Mouse (Mus musculus) 416B (cell line): Measurements from ENCODE around the gene Kcnt1.
A peak's percentile ranks its signal among the peaks of the same experiment; 100 is the strongest.

Source experiments
- DNase-seq: peaks from one replicate; pipeline ENCODE4 v3.0.0; 2011; ENCODE audit warnings: low read depth

Kcnt1 gene

GRCm38 (mm10) chr2:25878516-25878915 lies 15.0 kb downstream of the Kcnt1 start:
- no peak for DNase-seq

DNA sequence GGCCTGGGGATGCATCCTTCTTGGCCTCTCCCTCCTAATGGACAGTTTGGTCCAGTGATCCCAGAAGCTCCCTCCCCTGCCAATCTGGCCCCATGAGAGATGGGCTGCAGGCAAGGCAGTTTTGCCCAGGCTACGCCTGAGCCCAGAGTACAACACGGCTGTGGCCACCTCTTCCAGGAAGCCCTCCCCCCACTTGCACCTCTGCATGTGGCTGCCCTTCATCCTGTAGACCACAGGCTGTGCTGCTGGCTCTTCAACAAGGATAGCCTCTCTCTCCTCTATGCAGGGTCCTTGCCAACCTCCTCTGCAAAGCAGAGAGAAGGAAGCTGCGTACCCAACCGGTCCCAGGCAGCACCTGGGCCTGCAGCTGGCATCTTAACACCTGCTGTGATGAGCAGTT lies 15.5 kb downstream of the Kcnt1 start:
- no peak for DNase-seq

DNA sequence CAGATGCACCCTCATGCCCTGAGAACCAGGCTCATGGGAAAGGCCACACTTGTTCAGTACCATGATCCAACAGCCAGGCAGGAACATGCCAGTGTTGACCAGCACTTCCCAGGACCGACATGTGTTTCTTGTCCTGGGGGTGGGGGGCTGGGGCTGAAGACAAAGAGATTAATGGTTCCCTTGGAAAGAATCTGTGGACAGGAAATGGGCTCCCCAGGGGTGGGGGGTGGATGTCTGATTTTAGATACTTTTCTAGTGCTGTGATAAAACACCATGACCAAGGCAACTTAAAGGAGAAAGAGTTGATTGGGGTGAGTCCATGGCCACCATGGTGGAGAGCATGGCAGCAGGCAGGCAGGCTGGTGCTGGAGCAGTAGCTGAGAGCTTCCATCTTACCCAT lies 18.7 kb downstream of the Kcnt1 start:
- no peak for DNase-seq

GRCm38 (mm10) chr2:25884756-25885155 lies 21.2 kb downstream of the Kcnt1 start:
- no peak for DNase-seq

- no peak for DNase-seq
Observed at GRCm38 (mm10) chr2:25887226-25887625, 23.7 kb downstream of the Kcnt1 start.

DNA sequence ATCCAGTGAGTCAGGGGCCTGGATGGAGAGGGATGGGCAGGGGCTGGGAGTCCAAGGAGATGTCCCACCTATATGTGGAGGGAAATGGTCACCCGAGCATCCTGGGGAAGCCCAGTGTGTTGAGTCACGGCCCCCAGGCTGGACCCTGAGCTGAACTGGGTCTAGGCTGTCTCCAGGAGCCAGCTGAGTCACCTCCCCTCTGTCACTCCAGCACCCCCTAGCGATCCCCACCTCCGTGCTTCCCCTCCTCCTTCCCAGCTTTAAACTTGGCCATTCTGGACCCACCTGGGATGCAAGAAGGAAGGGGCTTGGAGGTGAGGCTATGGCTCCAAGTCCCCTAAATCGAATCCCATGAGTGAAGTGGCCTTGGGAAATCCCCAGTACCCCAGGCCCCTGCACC lies 24.6 kb downstream of the Kcnt1 start:
- peak; percentile 24 for DNase-seq

DNA sequence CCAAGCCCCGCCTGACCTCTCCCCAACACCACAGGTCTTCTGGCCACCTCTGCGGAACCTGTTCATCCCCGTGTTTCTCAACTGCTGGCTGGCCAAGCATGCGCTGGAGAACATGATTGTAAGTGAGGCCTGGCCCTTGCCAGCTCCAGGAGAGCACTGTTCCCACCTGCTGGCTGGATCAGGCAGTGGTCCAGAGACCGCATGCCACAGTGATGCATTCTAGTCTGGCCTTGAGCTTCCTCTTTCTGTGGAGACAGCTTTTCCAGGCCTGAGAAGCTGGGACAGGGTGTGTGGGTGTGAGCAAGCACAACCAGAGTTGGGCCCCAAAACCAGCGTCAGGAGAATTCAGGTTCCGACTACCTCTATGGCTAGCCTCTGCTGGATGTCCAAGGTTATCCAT lies 28.9 kb downstream of the Kcnt1 start:
- DNase-seq = peak; percentile 37

DNA sequence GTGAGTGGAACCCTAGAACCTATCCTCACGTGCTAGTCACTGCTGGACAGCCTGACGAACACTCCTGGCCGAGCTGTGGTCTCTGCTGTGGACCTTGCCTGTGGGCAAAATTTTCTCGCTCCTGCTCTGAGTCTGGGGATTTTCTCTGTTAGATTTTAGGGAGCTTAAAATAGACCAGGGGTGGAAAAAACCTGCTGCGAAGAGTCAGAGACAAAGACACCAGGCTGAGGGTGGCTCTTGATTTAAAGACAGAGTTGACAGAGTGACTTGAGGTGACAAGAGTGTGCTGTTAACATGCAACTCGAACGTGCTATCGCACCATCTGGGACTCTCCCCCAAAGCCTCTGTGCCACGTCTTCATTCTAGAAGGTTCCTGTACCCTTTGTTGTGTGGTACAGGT lies 35.4 kb downstream of the Kcnt1 start:
- no peak for DNase-seq

DNA sequence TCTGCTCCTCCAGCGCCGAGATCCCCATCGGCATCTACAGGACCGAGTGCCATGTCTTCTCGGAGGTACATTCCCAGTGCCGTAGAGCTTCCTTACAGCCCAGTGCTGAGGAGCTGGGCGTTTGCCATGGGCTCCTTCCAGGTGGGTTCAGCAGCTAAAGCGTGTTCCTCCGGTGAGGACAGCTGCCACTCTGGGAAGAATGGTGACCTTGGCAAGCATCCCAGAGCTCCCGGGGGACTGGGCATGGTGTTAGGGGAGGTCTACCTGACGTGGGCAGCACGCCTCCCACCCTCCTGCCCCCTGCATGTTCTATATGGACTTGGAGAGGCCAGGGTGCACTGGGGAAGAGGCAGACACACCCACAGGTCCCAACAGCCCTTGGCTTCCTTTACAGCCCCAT lies 46.3 kb downstream of the Kcnt1 start:
- DNase-seq = no peak

GRCm38 (mm10) chr2:25913247-25913646 lies 49.7 kb downstream of the Kcnt1 start:
- DNase-seq = peak; percentile 87

DNA sequence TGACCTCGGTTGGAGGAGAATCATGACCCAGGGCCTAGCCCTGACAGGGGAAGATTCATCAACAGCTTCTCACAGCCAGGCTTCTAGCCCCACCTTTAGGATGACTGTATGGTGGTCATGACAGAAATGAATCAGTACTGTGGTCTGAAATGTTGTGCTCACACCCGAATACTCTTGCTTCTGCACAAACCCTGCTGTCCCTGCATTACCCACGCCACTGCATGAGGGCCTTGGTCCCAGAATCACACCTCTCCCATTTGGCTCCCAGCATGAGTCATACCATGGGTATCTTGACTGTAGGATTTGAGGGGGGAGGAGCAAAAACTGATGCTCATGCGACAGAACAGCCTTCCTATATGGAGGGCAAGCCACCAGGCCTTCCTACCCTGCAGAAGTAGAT lies 50.7 kb downstream of the Kcnt1 start:
- peak; percentile 37 for DNase-seq

GRCm38 (mm10) chr2:25914821-25915220 lies 51.3 kb downstream of the Kcnt1 start:
- DNase-seq = no peak

- no peak for DNase-seq
Observed at GRCm38 (mm10) chr2:25918408-25918807, 54.9 kb downstream of the Kcnt1 start.

- DNase-seq = no peak
Observed at GRCm38 (mm10) chr2:25919972-25920371, 56.4 kb downstream of the Kcnt1 start.

DNA sequence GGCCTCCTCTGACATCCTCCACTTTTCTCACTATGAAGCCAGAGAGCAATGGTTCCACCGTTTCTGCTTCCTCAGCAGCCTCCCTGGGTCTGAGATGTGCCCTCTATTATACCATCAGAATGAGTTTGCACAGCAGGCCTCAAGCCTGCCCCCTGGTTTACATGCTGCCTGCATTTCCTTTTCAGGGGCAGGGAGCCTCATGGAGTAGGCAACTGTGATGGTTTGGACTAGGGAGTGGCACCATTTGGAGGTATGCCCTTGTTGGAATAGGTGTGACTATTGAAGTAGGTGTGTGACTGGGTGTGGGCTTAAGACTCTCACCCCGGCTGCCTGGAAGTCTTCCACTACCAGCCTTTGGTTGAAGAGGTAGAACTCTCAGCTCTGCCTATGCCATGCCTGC lies 60.3 kb downstream of the Kcnt1 start:
- no peak for DNase-seq

DNA sequence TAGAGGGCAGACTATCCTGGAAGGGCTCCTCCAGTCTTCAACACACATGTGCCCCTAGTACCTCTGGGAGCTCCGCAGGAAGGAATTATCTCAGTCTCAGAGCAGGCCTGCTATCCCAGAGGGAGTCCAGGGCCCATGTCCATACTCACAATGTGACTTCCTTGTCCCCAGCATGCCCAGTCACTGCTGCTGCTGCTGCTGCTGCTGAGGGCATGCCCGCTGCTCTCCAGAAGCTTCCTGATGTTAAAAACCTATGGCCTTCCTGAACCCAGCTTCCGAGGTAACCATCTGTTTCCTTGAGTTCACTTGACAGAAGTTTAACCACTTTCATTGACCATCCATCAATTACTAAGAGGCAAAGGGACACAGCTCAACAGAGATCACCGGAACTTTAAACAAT lies 61.4 kb downstream of the Kcnt1 start:
- no peak for DNase-seq

- no peak for DNase-seq
Observed at GRCm38 (mm10) chr2:25927821-25928220, 64.3 kb downstream of the Kcnt1 start.

DNA sequence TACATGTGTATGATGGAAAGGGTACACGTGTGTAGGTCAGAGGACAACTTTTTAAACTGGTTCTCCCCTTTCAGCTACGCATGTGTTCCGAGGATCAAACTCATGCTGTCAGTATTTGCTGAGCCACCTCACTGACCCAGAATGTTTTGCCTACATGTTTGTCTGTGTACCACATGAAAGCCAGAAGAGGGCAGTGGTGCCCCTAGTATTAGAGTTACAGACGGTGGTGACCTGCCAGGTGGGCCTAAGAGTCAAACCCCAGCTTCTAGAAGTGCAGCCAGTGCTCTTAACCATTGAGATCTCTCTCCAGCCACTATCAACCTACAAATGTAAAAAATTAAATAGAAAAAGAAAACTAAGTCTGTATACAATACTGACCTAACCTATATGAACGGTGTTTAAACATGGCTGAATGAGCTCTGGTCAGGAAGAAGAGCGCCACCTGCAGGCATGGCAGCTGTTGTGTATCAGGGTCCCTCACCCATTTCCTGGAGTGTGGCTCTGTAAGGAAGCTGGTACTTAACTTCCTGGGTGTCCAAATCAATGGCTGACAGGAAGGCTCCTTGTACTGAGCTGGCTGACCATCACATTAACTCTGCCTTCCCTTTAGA lies 67.8 kb downstream of the Kcnt1 start:
- DNase-seq = peak; percentile 66

- DNase-seq = peak; percentile 33
Observed at GRCm38 (mm10) chr2:25940503-25940902, 77.0 kb downstream of the Kcnt1 start.

DNA sequence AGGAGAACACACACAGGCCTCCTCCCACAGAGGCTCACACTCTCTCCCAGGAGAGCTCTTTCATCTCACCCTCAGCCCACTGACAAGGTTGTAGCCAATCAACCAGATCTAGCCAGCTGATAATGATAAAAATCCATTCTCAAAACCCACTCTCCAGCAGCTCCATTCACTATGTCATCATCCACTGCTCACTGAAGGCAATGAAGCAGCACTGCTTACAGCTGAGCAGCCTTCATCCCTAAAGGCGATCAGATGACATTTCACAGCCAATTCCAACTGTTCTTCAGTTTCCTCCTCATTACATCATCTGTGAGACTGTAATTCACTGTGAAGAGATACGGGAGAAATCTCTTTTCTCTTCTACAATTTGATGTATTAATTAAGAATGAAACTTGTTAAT lies 80.3 kb downstream of the Kcnt1 start:
- DNase-seq = no peak

DNA sequence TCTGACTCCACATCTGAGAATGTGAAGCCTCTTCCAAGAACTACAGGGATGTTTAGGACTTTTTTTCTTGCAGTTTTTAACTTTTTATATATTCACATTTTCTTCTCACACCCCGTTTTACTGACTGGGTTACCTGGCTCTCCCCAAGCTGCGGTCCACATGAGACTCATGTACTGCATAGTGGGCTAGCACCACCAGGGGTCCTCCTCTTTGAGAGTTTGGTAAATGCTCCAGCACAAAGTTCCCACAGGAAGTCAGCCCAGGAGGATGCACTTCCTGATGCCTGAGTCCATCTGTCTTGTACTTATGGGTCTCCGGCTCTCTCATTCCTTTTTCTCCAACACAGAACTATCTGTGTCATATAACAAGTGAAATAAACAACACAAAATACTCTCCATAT lies 84.4 kb downstream of the Kcnt1 start:
- DNase-seq = no peak

DNA sequence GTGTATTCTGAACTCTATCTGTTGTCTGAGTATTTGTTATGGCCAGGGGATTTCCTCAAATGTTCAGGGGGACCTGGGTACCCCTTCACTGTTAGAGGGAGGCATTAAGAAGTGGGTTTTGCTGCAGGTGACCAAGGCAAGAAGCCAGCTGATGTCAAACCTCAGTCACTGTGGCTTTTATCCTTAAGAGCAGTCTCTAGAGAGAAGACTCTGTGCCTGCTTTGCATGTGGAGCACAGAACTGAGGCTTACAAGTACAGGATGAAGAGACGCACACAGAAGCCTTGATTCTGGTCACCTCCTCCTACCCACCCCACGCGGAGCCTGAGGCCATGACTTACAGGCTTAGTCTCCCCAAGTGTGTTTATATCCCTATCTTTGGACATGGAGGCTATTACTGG lies 85.8 kb downstream of the Kcnt1 start:
- DNase-seq = no peak
